Mouse (Mus musculus): Measurements from ENCODE around the gene Synm.
A peak's percentile ranks its signal among the peaks of the same experiment; 100 is the strongest.

The Synm gene

DNA sequence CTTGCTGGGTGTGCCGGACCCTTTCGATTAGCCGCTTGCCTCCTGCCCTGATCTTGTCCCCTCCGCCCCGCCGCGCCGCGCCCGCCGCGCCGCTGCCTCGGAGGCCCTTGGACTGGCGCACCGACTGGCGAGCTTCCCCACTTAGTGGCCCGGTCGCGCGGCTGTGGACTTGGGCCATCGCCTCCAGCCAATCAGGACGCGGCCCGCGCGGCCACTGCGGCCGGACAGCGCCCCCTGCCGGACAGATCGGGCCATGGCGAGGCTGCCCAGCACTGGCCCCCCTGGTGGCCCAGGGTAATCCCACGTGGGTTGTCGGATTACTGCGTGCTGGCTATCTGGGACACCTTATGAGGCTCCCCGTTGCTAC lies at the start of gene Synm:
Gene Synm (minus strand): TSS at position 114 of the 367 bp plus-strand sequence.
- peak; percentile 86 for DNase-seq (ENCODE audit: low spot score)

GRCm38 (mm10) chr7:67803857-67804215 lies 44.3 kb upstream of the Synm start:
- DNase-seq (ENCODE audit: low spot score), result no peak

DNA sequence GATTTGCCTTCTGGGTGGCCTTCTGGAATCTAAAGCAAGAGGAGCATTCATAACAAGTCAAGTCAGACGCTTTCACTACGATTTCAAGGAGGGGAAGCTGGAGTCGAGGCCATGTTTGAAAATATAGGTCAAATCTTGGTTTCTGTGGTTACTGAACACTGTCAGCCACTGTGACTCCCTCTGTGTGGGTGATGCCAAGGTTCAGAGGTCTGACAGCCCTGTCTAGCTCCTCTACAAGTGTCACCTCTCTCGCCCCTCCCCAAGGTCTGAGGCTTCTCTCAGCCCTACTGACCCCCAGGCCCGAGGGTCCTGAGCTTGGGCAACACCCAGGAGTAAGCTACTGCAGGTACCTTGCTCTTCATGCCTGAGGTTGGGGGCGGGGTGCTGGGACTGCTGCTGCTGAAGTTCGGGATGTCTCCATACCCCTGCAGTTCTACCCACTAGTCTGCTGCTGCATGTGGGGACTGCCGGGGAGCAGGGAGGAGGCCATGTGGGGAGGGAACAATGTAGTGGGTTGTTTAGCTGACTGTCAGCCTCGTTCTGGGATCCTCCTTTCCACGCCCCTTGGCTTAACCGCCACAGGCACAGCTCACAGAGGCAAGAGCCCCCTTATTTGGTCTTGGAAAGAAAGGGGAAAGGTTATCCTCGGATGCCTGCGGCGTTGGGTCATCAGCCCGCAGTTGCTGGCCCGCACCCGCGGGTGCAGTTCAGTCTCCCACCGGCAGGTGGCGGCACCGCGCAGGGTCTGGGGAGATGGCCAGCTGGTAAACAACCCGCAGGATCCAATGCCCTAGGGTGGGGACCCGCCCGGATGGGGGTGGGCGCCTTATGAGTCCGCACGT lies 43.7 kb upstream of the Synm start:
- peak; percentile 85 for DNase-seq (ENCODE audit: low spot score)

GRCm38 (mm10) chr7:67801022-67801421 lies 41.5 kb upstream of the Synm start:
- DNase-seq (ENCODE audit: low spot score), result no peak

DNA sequence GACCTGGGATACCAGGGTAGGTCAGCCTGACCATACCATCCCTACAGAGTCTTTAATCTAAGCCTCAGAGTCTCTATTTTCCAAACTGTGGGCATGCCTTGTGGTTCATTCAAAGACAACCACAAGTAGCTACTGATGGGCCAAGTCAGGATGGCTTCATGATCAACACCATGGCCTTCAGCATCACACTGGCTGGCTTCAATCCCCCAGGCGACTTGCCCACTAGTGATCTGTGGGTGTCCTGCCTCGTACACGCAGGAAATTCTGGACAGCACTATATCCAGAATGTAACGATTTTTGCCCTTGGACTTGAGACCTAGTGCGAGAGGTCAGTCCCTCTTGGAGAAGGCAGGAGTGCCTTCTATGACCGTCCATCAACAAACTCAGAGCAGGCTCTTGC lies 41.0 kb upstream of the Synm start:
- no peak for DNase-seq (ENCODE audit: low spot score)

- no peak for DNase-seq (ENCODE audit: low spot score)
Observed at GRCm38 (mm10) chr7:67798476-67798875, 38.9 kb upstream of the Synm start.

GRCm38 (mm10) chr7:67797065-67797464 lies 37.5 kb upstream of the Synm start:
- DNase-seq (ENCODE audit: low spot score), result peak; percentile 15

- no peak for DNase-seq (ENCODE audit: low spot score)
Observed at GRCm38 (mm10) chr7:67793449-67793848, 33.9 kb upstream of the Synm start.

DNA sequence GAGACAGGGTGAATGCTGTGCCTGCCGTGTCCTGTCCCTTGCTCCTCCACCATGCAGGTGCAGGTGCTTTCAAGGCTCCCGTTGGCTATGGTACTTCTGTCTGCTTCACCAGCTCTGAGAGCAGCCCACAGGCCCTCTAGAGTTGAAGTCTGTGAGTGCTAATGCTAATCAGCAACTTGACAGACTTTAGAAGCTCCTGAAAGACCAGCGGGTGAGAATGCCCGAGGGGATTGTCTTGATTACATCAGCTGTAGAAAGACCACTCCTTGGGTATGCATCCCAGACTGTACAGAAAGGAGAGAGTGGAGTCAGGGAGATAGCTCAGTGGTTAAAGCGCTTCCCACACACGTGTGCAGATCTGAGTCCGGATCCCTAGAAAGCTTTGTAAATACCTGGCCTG lies 31.7 kb upstream of the Synm start:
- no peak for DNase-seq (ENCODE audit: low spot score)

- peak; percentile 38 for DNase-seq (ENCODE audit: low spot score)
Observed at GRCm38 (mm10) chr7:67788713-67789112, 29.2 kb upstream of the Synm start.

DNA sequence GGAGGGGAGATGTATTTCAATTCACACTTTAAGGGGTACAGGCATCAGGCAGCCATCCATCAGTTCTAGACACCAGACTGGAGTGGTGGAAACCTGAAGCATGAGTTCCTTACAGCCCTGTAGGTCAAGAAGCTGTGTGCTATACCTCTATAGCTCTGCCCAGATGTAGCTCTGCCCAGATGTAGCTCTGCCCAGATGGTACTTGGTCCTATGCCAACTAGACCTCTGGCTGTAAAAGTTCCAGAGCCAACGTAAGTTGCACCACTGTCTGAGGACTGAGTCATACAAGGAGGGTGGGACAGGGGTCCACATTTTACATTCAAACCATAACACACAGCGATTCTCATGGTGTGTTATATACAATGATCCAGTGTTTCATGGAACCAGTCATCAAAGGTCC lies 28.3 kb upstream of the Synm start:
- DNase-seq (ENCODE audit: low spot score), result no peak

DNA sequence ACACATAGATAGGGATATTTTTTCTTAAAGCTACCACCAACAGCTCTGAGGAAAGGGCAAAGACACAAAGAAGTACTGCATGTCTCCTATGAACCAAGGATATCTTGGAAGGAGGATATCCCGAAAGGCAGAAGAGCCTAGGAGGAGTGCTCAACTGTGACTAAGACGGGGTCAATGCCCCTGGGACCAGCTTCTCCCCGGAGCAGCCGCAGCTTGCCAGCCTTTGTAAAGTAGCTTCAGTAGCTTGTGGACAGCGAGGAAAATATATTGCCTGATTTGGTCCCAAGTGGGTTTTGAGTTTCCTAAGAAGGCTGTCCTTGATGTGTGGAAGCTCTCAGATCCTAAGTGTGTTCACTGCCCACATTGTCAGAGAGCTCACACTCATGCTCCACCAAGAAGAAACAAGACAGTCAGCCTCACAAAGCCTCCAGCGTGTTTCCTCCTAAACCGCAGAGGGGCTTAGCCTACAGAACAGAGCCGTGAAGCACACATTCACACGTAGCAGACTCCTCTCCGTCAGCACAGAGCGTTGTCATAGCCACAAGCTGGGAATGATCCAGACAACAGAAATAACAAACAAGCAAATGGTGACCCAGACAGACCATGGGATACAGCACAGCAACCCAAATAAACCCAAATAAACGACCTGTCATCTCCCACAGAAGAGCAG lies 17.2 kb upstream of the Synm start:
- no peak for DNase-seq (ENCODE audit: low spot score)

- DNase-seq (ENCODE audit: low spot score), result no peak
Observed at GRCm38 (mm10) chr7:67775623-67776022, 16.1 kb upstream of the Synm start.

DNA sequence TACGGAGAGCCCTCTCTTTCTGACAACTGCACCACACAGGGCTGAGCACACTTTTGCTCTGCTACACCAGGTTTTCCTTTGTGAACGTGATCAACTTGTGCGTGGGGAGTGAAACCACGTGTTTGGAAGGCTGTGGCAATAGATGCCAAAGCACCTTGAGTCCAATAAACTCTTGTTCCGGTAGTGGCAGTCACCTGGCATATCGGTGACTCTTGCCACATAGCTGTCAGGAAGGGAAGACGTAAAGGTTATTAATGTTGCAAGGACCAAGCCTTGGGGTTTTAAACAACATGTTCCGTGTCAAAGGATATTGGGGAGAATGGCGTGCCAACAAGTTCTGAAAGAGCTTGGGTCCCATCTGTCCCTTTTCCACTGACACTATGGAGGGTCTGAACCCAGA lies 12.7 kb upstream of the Synm start:
- DNase-seq (ENCODE audit: low spot score), result no peak

DNA sequence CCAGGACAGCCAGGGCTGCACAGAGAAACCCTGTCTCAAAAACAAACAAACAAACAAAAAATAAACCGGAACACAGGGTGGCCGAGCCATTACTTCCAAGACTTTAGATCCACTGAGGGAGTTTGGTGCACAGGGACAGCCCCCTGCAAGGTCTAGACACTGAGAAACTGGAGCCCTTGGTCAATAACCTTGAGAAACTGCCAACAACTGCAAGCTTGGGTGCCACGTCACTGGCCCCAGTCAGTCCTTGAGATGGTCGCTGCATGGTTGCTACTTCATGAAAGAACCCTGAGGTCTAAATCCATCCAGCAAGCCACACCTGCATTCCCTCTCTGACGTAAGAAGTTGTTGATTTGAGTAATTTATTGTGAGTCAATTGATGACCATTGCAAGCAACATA lies 9.9 kb upstream of the Synm start:
- no peak for DNase-seq (ENCODE audit: low spot score)

- DNase-seq (ENCODE audit: low spot score), result no peak
Observed at GRCm38 (mm10) chr7:67768125-67768524, 8.6 kb upstream of the Synm start.

- no peak for DNase-seq (ENCODE audit: low spot score)
Observed at GRCm38 (mm10) chr7:67763625-67764024, 4.1 kb upstream of the Synm start.

DNA sequence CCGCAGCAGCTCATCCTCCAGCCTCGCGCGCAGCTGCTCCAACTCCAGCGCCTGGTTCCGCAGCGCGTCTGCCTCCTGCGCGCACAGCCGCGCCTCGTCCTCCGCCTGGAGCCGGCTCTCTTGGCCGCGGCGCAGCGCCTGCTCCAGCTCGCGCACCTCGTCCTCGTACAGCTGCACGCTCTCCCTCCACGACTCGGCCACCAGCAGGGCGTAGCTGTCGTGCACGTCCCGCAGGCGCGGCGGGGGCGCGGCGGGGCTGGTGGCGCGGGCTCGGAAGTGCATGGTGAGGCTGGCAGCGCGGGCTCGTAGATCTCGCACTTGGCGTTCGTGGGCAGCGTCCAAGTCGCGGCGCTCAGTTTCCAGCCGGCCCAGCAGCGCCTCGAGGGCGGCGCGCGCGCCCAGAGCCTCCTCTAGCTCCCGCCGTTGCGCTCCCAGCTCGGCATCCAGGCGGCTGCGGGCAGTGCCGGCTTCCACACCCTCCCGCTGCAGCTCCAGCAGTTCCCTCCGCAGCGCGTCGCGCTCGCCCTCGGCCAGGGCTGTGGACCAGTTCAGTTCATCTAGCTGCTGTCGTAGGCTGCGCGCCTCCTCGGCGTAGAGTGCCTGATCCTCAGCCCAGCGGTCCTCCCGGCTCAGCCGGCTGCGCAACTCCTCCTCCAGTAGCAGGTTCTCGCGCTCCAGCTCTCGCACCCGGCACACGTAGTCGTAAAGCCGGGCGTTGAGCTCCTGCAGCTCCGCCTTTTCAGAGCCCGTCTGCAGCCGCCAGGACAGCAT lies 499 bp downstream of the Synm start:
- DNase-seq (ENCODE audit: low spot score), result no peak

- no peak for DNase-seq (ENCODE audit: low spot score)
Observed at GRCm38 (mm10) chr7:67758506-67758857, 1.1 kb downstream of the Synm start.

DNA sequence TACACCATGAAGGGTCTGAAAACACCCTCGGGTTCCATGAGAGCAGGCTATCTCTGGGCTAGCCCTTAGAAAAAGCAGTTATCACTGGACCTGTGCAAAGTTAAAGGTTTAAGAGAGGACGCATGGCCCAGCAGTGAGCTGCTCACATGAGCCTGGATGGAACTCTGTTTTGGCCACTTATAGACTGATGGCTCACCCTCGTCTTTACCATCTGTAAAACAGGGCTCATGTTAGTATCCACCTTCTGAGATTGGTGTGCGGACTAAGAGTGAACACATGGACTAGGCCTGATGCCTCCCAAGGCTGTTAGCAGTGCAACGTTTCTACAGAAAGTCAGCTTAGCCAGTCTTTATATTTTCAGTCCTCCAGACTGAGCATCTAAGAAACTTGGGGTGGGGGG lies 2.9 kb downstream of the Synm start:
- no peak for DNase-seq (ENCODE audit: low spot score)

GRCm38 (mm10) chr7:67755366-67755765 lies 4.2 kb downstream of the Synm start:
- DNase-seq (ENCODE audit: low spot score), result no peak

DNA sequence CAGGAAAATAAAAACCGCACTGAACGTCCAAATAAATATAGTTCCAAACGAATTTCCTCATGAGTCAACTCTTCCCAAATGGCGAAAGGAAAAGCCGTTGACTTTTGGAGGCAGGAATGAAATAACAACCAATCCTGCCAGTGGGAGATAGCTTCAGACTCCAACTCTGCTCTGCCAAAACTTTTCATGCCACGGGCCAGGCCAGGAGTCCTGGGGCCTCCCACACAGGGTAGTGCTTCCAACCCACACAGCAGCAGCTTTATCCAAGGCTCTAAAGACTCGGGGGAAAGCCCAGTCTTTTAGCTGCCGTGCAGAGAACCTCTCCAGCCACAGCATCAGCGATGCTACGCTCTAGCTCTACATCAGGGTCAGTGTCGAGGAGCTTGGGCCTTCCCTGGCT lies 4.9 kb downstream of the Synm start:
- DNase-seq (ENCODE audit: low spot score), result no peak
